Mouse (Mus musculus): ENCODE measurements around the gene Mmgt2.

The Mmgt2 gene
- long read RNA-seq, experiment 1, transcript Mmgt2-201 (2 exons, 343 nt): minor isoform, 6 of 21 reads
- long read RNA-seq, experiment 1, transcript Mmgt2-207 (2 exons, 589 nt): major isoform, 7 of 21 reads
- long read RNA-seq, experiment 1, partial matches to known transcripts: 1 of 21 reads
- long read RNA-seq, experiment 1, other reads (novel, unspliced or antisense): 7 of 21 reads
- long read RNA-seq, experiment 2, transcript Mmgt2-201 (2 exons, 343 nt): major isoform, 10 of 20 reads
- long read RNA-seq, experiment 2, transcript Mmgt2-207 (2 exons, 589 nt): minor isoform, 5 of 20 reads
- long read RNA-seq, experiment 2, partial matches to known transcripts: 2 of 20 reads
- long read RNA-seq, experiment 2, other reads (novel, unspliced or antisense): 3 of 20 reads

DNA sequence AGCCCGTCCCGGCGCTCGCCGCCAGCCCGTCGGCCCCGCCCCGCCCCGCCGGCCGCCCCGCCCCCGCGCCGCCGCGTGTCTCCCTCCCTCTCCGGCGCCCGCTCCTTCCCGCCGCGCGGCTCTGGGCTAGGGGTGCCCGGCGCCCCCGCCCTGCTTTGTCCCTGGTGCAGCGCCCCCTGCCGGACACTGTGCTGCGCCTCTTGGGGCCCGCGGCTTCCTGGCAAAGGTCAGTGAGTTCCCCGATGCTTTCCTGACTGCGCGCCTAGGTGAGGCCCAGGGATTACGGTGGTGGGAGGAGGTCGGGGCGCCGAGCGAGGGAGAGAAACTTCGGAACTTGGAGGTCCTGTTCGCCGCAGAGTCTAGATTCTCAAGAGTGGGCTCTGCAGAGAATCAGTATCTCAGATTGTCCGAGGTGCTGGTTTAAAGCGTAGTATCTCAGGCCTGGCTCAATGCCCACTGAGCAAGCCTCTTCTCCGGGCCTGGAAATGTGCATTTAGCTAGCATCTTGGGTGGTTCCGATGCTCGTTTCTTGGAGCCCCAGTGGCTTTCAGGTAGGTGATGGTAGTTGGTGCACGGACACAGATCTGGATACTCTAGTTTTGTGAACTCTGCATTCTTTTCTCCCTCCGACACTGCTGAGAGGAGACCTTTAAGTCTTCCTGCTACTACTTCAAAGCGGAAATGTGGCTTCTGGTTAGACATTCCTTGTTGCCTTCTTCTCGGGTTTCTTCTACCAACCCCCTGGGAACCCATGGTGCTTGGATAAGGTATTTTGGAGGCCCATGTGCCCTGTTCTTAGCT, at the start of gene Mmgt2:
Gene Mmgt2, plus strand, starts transcription at position 74 of the 801 bp plus-strand sequence.
- intact Hi-C loops (cut with DNase I): no loop called here

DNA sequence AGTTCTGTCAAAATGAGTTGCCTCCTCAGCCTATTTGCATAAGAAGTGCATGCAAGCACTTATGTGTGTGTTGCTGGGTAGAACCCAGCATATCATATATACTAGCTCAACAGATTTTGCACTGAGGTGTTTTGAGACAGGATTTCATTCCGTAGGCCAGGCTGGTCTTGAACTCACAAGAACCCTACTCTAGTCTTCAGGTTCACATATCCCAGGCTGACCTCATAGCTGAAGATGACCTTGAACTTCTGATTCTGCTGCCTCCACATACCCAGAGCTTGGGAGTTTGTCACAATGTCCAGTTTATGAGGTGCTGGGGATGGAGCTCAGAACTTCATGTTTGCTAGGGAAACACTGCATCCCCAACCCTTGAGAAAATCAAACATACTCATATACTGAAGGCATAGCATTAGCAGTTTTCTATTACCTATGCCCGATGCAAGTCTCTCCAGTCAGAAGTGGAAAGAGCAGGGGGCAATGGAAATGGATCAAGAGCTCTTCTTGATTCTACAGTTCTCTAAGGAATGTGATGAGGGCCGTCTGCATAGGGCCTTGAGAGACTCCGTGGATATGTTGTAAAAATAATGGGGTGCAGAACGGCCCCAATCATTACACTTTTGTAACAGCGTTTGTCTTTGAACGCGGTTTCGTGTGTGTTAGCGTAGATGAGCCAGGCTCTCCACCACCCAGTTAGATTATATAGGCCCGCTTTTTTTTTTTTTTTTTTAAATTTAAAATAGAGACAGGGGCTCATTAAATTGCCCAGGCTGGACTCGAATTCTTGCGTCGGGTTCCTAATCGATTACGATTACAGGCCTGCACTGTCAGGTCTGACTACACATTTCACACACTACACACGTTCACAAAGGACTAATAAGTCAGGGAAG, 46.5 kb upstream of the Mmgt2 start:
- intact Hi-C loops (cut with DNase I): loop anchor here (5.0 kb wide), 1 partner anchor 50 kb away; the partner anchor contains the start of gene Ubb

DNA sequence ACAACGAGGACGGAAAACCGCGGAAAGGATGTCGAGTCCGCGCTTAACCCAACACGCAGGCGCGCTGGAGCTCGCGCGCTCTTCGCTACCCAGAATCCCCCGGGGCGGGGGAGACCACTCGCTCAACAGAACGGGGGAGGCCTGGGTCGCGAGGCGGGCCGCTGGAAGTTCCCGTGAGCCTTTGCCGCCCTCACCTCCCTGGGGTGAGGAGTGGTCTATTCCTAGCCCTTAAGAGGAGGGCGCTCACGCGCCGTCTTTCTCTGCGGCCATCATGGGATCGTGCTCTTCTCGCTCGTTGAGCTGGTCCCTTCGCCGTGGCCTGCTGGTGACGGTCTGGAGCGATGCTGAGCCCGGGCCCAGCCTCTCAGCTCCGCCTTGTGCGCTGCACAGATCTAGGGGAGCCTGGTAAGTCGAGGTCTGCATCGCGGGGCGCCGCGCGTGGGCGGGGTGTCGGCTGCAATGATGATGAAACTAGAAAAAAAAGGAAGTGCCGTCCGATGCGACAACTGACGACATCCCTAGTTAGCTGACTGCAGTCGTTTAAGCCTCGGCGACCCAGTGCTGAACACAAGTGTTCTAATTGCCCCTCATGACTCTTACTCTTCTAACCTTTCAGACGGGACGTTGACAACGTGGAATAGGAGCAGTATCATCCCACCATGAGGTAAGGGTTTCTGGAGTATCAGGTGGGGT, 45.7 kb upstream of the Mmgt2 start:
- intact Hi-C loops (cut with DNase I): loop anchor here (5.0 kb wide), 1 partner anchor 50 kb away; the partner anchor contains the start of gene Ubb

DNA sequence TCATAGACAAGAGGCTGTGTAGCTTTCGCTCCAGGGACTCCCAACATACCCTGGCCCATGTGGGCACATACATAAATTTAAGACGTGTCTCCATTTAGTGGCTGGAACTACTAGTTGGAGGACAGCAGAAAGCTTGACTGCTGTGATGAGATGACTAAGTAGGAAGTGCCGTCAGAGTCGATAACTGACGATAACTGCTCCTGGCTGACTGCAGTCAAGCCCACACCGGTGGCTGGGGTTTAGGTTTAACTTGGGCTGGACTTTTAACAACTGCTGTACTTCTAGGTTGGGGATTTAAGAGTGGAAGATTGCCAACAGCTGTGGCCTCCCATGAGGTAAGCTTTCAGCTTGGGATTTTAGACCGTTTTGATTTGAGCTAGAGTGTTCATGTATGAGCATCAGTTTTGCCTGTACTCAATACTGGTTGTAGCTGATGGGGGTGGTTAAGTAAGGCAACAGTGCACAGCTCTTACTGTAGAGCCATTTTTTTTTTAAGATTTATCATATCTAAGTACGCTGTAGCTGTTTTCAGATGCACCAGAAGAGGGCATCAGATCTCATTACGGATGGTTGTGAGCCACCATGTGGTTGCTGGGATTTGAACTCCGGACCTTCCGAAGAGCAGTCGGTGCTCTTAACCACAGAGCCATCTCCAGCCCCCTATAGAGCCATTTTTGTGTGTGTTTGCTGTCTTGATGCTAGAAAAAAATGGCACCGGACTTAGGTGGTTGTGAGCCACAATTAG, 45.0 kb upstream of the Mmgt2 start:
- intact Hi-C loops (cut with DNase I): loop anchor here (5.0 kb wide), 1 partner anchor 51 kb away; the partner anchor contains the start of gene Ubb

DNA sequence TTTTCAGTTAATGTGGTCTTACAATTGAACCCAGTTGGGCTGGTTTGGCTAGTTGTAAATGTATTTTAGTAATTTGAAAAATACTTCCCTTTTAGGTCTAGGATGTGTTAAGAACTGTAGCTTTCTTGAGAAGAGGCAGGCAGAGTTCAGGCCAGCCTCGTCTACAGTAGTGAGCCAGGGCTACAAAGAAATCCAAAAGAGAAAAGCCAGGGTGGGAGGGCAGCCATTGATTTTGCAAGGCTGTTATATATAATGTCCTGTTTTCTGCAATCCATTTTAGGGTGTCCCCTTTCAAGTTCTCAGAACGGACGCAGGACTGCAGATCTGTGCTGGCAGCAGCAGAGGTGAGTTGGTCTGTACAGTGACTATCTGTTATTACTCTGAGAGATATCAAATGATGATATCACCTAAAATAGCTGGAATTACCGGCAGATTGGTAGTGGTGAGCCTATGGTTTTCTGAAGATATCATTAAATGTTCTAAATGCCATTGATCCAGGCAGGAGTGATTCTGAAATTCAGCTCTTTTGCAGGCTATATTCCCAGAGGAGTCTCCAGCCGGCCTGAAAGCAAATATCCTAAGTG, 44.2 kb upstream of the Mmgt2 start:
- intact Hi-C loops (cut with DNase I): loop anchor here (5.0 kb wide), 1 partner anchor 52 kb away; the partner anchor contains the start of gene Ubb

DNA sequence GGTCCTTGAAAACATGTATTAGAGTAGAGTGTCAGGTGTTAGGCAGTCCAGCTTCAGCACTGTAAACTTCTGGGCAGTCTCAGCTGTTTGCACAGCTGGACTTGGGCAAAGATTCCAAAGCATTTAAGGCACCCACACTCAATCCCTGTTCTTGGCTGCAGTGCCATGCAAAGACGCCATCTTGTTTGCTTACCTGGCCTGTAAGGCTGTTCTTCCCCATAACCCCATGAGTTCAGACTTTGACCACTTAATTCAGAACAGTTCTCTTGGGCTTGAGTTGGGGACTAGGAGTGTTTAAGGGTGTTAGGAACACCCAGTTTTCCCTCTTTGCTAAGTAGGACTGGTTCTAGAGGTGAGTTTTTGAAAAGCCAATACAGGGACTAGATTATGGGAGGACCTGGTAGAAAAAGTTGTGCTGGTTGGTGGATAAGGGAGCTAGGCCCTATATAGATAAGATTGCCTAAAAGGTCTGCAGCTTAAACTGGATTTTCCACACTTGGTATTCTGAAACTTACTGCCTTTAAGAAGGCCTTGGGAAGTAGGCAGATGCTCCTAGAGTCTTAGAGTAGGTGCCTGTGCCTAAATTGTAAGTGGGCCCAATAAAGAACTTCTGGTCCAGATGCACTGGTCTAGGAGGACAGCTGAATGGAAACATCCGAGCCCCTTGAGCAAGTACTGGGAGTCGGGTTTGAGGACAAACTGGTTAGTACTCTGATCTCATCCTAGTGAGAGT, 43.4 kb upstream of the Mmgt2 start:
- intact Hi-C loops (cut with DNase I): loop anchor here (5.0 kb wide), 1 partner anchor 53 kb away; the partner anchor contains the start of gene Ubb

DNA sequence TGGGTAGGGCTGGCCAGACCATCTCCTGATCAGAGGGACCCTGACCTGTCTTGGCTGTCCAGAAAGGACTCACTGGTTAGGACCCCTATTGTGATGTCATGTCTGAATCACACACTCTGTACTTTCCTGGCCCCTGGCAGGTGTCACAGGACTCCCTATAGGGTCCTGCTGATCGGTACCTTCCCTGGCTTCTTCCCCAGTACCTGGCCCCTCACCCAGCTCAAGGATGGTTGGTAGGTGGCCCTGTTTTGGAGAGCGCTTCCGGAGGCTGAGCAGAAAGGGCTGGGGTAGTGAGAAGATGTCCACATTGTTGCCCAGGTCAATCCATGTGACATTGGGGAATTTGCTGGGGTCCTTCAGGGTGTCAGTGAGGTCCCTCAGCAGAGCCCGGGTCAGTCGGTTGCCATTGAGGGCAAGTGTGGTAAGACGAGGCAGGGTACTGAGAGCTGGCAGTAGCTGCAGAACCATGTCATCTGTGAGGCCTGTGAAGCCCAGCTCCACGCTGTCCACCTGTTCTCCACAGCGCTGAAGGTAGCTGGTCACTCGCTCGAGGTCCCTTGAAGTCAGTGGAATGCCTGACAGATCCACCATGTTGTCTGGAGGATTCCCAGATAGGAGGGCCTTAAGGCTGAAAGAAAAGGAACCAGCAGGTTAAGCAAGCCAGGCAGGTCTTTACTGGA, 42.7 kb upstream of the Mmgt2 start:
- intact Hi-C loops (cut with DNase I): no loop called here

DNA sequence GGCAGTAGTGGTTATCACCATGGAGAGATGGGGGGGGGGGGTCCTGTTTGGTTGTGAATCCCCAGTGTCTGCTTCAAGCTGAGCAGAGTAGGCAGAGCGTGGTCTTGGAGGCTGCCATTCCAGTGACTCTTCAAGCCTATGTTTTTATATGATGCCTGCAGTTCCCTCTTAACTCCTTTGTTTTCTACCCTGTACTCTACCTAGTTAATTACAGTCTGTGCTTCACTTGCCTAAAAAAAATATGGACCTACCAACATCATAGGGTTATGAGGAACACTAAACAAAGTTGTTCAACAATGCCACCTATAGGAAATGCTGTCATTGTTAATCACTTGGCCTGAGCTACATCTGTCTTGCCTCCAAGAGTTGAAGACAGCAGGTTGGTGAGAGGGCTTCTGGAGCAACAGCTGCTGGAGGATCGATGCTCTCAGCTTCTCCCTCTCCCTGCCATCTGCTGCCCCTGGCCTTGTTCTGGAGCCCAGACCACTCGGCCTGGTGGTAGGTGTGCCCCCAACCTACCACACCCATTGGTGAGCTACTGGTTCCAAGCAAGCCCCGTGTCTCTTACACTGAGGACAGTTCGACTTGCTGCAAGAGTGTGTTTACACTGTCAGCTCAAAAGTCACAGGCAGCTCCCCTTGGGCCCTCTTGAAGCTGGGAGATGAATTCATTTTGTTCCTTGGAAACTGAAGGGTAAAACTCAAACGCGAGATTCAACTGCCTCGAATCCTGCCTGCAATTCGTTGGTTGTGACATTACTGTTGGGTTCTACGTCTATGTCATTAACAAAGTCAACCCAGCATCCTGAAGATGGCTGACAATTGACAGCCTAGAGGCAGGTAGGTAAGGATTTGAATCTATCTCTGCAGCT, 41.9 kb upstream of the Mmgt2 start:
- intact Hi-C loops (cut with DNase I): no loop called here

DNA sequence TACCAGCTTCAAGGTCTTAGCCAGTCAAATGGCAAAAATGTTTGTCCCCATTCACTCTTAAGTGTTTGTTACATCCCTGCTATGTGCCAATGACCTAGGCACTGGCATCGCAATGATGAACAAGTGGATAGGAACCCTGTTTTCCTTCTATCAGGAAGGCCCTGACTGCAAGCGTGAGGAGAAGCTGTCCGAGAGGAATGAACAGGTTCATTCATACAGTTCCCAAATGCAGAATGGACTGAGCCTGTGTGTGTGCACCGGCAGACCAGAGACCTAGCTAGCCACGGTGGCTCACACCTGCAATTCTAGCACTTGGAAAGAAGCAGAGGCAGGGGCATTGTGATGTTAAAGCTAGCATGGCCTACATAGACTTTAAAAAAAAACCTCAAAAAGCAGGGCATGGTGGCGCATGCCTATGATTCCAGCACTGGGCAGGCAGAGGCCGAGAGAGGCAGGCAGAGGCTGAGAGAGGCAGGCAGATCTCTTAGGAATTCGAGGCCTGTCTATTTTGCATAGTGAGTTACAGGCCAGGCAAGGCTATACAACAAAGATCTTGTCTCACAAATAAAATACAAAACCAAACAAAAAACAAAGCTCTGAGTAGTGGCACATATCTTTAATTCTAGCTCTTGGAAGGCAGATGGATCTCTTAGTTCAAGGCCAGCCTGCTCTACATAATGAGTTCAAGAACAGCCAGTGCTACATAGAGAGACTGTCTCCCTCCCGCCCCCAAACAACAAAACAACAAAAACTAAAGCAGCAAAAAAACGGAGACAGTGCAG, 41.1 kb upstream of the Mmgt2 start:
- intact Hi-C loops (cut with DNase I): no loop called here

DNA sequence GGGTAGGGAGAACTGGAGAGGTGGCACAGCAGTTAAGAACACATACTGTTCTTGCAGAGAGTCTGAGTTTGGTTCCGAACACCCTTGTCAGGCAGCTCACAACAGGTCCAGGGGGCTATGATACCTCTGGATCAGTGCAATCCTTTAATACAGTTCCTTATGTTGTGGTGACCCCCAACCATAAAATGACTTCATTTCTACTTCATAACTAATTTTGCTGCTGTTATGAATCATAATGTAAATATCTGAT, 40.6 kb upstream of the Mmgt2 start:
- intact Hi-C loops (cut with DNase I): no loop called here

DNA sequence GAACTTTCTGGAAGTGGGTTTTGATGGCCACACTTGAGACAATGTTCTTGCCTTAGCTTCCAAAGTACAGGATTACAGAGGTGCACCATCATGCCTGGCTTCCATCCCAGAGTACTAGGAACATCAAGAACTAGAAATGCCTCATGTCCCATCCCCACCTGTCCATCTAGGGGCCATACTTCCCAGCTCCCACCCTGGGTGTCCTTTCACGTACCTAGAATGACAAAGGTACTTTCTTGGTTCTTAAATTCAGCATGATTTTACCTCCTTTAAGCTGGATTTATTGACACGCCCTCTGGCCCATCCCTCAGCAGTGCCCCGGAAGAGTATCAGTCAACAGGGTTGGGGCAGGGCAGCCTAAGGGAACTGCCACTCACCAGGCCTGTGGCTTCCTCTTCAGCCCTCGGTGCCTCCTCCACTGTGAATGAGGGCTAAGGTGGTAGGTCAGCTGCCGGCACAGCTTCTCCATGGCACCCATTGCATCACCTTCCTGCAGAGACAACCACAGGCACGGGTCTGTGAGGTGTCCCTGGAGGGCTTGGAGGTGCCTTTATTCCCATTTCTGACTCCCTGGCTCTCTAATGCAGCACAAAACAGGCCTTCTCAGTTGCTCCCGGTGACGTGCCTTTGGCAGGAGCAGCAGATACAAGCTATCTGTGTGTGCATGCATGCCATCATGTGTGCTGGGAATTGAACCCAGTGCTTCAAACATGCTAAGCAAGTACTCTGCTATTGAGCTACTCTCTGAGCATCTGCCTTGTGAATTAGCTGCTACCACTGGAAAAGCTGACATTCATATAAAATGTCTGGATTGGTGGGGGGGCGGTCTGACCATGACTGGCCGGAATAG, 39.4 kb upstream of the Mmgt2 start:
- intact Hi-C loops (cut with DNase I): no loop called here

DNA sequence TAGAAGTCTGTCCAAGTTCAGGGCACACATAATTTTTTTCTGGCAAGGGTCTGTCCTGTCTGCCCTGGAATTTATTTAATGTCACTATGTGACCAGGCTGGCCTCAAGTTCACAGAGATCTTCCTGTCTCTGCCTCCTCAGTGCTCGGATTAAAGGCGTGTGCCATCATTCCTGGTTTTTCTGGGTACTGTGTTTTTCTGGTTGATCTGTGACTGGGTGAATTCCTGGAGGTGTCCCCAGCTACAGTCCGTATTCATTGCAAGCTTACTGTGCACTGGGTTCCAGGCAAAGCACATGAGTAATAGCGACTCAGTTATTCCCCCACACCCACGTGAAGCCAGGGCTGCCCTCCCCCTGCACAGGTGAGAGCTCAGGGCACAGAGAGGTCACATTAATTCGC, 38.2 kb upstream of the Mmgt2 start:
- intact Hi-C loops (cut with DNase I): no loop called here

DNA sequence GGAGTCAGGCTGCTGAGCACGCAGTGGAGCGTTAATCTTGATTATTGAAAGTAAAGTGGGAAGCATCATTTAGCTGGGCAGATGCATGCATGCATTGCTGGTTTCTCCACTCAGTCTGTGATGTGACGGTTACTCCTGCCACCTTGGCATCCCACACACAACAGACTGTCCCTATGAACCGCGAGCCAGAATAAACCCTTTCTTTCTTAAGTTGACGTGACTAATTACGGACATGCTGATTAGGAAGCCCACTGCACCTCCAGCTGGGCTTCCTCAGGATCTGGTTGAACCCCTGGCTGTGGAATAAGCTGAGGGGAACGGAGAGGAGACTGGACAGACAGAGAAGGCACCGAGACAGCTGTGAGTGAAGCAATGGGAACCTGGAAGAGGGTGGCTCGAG, 35.9 kb upstream of the Mmgt2 start:
- intact Hi-C loops (cut with DNase I): loop anchor here (2.0 kb wide), 1 partner anchor 64 kb away; no protein-coding TSS in a partner anchor

DNA sequence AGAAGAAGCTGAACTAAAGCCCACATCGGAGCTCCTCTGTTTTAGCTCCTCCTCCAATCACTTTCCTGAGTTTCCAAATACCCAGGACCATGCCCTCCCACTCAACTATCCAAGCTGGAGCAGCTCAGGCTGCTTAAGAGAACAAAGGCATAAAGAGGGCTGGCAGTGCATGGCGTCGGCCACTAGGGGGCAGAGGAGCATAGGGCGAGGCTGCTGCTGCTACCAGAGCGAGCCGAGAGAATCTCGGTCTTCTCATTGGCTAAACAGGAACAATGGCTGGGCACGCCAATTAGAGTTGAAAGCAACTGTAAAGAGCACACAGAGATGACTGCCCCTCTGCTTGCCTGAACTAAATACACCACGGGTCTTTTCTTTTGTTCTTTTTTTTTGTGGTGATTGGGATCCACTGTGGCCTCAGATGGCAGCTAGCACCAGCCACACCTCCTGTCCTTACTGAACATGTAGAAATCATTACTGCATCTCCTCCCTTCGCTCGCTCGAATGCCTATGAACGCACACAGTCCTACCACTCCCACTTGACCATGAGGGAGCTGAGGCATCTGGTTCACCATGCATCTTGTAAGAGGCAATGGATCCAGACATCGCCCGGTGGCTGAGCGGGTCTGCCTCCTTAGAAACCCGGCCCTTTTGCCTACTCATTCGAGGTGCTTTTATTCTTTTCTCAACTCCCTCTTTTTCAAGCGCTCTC, 34.7 kb upstream of the Mmgt2 start:
- intact Hi-C loops (cut with DNase I): loop anchor here (2.0 kb wide), 1 partner anchor 63 kb away; no protein-coding TSS in a partner anchor

DNA sequence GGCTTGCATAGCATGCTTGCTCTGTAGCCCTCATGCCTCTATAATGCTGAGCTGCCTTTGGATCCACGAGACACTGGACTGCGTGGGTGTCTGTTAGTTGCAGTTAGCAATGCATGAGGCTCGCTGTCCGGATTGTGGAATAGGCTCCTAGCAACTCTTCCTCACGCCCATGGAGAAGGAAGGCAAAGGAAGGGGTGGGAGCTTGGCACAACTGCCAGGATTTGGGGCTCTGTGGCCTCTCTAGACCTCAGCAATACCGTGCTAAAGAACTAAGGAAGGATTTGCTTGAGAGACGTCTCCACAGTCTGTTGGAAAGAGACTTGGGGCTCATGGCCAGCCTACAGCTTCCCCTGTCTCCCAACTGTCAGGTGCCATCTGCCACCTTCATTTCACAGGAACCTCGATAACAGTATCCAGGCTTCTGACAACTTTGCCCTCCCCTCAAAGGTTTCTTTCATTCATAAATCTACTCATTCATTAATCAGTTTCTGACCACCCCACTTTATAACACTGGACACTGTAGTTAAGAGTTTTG, 33.5 kb upstream of the Mmgt2 start:
- intact Hi-C loops (cut with DNase I): loop anchor here (5.0 kb wide), 1 partner anchor 37 kb away; no protein-coding TSS in a partner anchor
